Mouse (Mus musculus) limb, embryonic 12.5 days (tissue): ENCODE data around the gene Lcn3. TPM values are rescaled to one million over a fixed set of nuclear protein-coding genes. Genes with fewer than 3 reads are reported as not detected.
"Not testable (repeated sequence)": the region's sequence is repeated elsewhere in the genome, so short reads cannot be mapped to it uniquely, and the experiment has no call there.

Source experiments
- ATAC-seq: fragments of 200-750 bp; cut with Nextera tagmentation; 2 replicates; pipeline ENCODE4 v1.8.0; 2017; ENCODE audit warnings: low read depth, moderate TSS enrichment; ENCODE audit not compliant: insufficient number of reproducible peaks, insufficient read depth, low FRiP score, low TSS enrichment
- H3K27ac ChIP-seq: fragments of 300-500 bp; sonication (generic); 2 replicates; pipeline ENCODE4 v1.5.1; 2016; ENCODE audit warnings: mild to moderate bottlenecking, moderate library complexity
- H3K27me3 ChIP-seq: fragments of 300-500 bp; sonication (generic); 2 replicates; pipeline ENCODE4 v1.6.1; 2016; ENCODE audit warnings: mild to moderate bottlenecking, moderate library complexity
- H3K36me3 ChIP-seq: fragments of 300-500 bp; sonication (generic); 2 replicates; pipeline ENCODE4 v1.6.1; 2016; ENCODE audit warnings: mild to moderate bottlenecking, moderate library complexity
- H3K4me1 ChIP-seq: fragments of 300-500 bp; sonication (generic); replicated peaks from 2 replicates; pipeline ENCODE4 v1.6.1; 2016
- H3K4me2 ChIP-seq: fragments of 300-500 bp; sonication (generic); 2 replicates; pipeline ENCODE4 v1.6.1; 2016; ENCODE audit warnings: mild to moderate bottlenecking, moderate library complexity
- H3K4me3 ChIP-seq: fragments of 300-500 bp; sonication (generic); replicated peaks from 2 replicates; pipeline ENCODE4 v1.5.1; 2016; ENCODE audit warnings: mild to moderate bottlenecking
- H3K9ac ChIP-seq: fragments of 300-500 bp; sonication (generic); replicated peaks from 2 replicates; pipeline ENCODE4 v1.6.1; 2016; ENCODE audit warnings: mild to moderate bottlenecking, moderate library complexity
- H3K9me3 ChIP-seq: fragments of 300-500 bp; sonication (generic); 2 replicates; pipeline ENCODE4 v1.6.1; 2016; ENCODE audit warnings: mild to moderate bottlenecking, moderate library complexity
- WGBS: fragments of 180-500 bp; shearing (Covaris S2); methylation state at CpG from one replicate; pipeline ENCODE4 v1.1.7; 2016; 5-methylcytosine and 5-hydroxymethylcytosine counted together
- polyA plus RNA-seq: library from polyadenylated mRNA; unstranded; fragments of >200 nt; fragmentation: Nextera tagmentation; extraction: Ambion mirVana; gene quantifications from 2 replicates; pipeline ENCODE4 v1.2.1, GENCODE M21; 2016

The Lcn3 gene
- not detected in 2 replicates for polyA plus RNA-seq

- H3K9ac ChIP-seq = no peak within 1 kb of the TSS
- H3K27me3 ChIP-seq = peaks cover 11% of the 10 kb centered on the region; the same call in 1 of the 2 replicates
- no peak within 1 kb of the TSS for H3K4me2 ChIP-seq
- H3K4me1 ChIP-seq = no peaks in the 10 kb centered on the region
- H3K36me3 ChIP-seq = no peaks in the 10 kb centered on the region
- H3K4me3 ChIP-seq = no peak within 1 kb of the TSS
- WGBS = 44% methylated on average over 2 of the region's 2 CpGs
- no peaks in the 10 kb centered on the region for H3K9me3 ChIP-seq
- no peak within 1 kb of the TSS for H3K27ac ChIP-seq
- no peak for ATAC-seq
These were observed at the start of gene Lcn3 for GRCm38 (mm10) chr2:25765269-25765668. Lcn3 (plus strand) TSS chr2:25765569.

- Histone ChIP-seq H3K4me1 (no peaks in the 10 kb centered on the region), H3K4me3 (no peak overlapping the region), H3K4me2 (no peak overlapping the region), H3K9me3 (no peaks in the 10 kb centered on the region; the same call in 1 of the 2 replicates), H3K27ac (no peak overlapping the region), H3K9ac (no peak overlapping the region), H3K36me3 (no peaks in the 10 kb centered on the region), H3K27me3 (no peaks in the 10 kb centered on the region)
- no peak for ATAC-seq
These were observed 48.1 kb upstream of the Lcn3 start for GRCm38 (mm10) chr2:25717222-25717621.

- no peak for ATAC-seq
- 65% methylated on average over 2 of the region's 2 CpGs for WGBS
- Histone ChIP-seq H3K9me3 (peaks cover 5% of the 10 kb centered on the region; the same call in 1 of the 2 replicates), H3K36me3 (no peaks in the 10 kb centered on the region), H3K27ac (no peak overlapping the region), H3K4me2 (no peak overlapping the region), H3K27me3 (no peaks in the 10 kb centered on the region), H3K4me1 (no peaks in the 10 kb centered on the region), H3K9ac (no peak overlapping the region), H3K4me3 (no peak overlapping the region)
These were observed 32.0 kb upstream of the Lcn3 start for GRCm38 (mm10) chr2:25733199-25733930.

GRCm38 (mm10) chr2:25736709-25737108 is 28.7 kb upstream of the Lcn3 start, which contains the start of gene Obp2b:
Obp2b (plus strand) TSS chr2:25737009.
- not testable (repeated sequence) for H3K4me1 ChIP-seq, H3K4me3 ChIP-seq, H3K9ac ChIP-seq, H3K27me3 ChIP-seq, H3K36me3 ChIP-seq, H3K27ac ChIP-seq, H3K4me2 ChIP-seq, H3K9me3 ChIP-seq, ATAC-seq
- 81% methylated on average over 3 of the region's 3 CpGs for WGBS

- H3K4me3 ChIP-seq = no peak overlapping the region
- ATAC-seq = no peak
- no peaks in the 10 kb centered on the region for H3K27me3 ChIP-seq
- H3K27ac ChIP-seq = no peak overlapping the region
- H3K36me3 ChIP-seq = no peaks in the 10 kb centered on the region
- H3K4me1 ChIP-seq = no peaks in the 10 kb centered on the region
- H3K4me2 ChIP-seq = no peak overlapping the region
- H3K9ac ChIP-seq = no peak overlapping the region
- H3K9me3 ChIP-seq = no peaks in the 10 kb centered on the region
- WGBS = 69% methylated on average over 1 of the region's 1 CpGs
These were observed 23.7 kb upstream of the Lcn3 start for GRCm38 (mm10) chr2:25741671-25742070.

GRCm38 (mm10) chr2:25754201-25754600 is 11.2 kb upstream of the Lcn3 start:
- Histone ChIP-seq H3K4me3 (no peak overlapping the region), H3K27me3 (no peaks in the 10 kb centered on the region), H3K4me2 (no peak overlapping the region), H3K27ac (no peak overlapping the region), H3K9me3 (no peaks in the 10 kb centered on the region), H3K36me3 (no peaks in the 10 kb centered on the region), H3K4me1 (no peaks in the 10 kb centered on the region), H3K9ac (no peak overlapping the region)
- WGBS = 83% methylated on average over 1 of the region's 1 CpGs
- no peak for ATAC-seq

- H3K27ac ChIP-seq = no peak overlapping the region
- H3K27me3 ChIP-seq = no peaks in the 10 kb centered on the region
- WGBS = 59% methylated on average over 4 of the region's 4 CpGs
- H3K4me2 ChIP-seq = no peak overlapping the region
- H3K9me3 ChIP-seq = no peaks in the 10 kb centered on the region
- H3K9ac ChIP-seq = no peak overlapping the region
- H3K36me3 ChIP-seq = no peaks in the 10 kb centered on the region
- H3K4me3 ChIP-seq = no peak overlapping the region
- no peak for ATAC-seq
- H3K4me1 ChIP-seq = no peaks in the 10 kb centered on the region
These were observed 7.2 kb upstream of the Lcn3 start for GRCm38 (mm10) chr2:25758064-25758625.

- Histone ChIP-seq H3K27ac (no peak overlapping the region), H3K4me2 (no peak overlapping the region), H3K36me3 (no peaks in the 10 kb centered on the region), H3K4me3 (no peak overlapping the region), H3K4me1 (no peaks in the 10 kb centered on the region), H3K9ac (no peak overlapping the region), H3K9me3 (no peaks in the 10 kb centered on the region), H3K27me3 (peaks cover 11% of the 10 kb centered on the region; the same call in 1 of the 2 replicates)
- ATAC-seq = no peak
- WGBS = 86% methylated on average over 4 of the region's 4 CpGs
These were observed 2.4 kb downstream of the Lcn3 start for GRCm38 (mm10) chr2:25767764-25768163.

- no peak overlapping the region for H3K4me3 ChIP-seq
- H3K36me3 ChIP-seq = no peaks in the 10 kb centered on the region
- H3K9me3 ChIP-seq = no peaks in the 10 kb centered on the region
- WGBS = 84% methylated on average over 2 of the region's 2 CpGs
- H3K9ac ChIP-seq = no peak overlapping the region
- no peak overlapping the region for H3K27ac ChIP-seq
- no peaks in the 10 kb centered on the region for H3K27me3 ChIP-seq
- ATAC-seq = no peak
- no peaks in the 10 kb centered on the region for H3K4me1 ChIP-seq
- H3K4me2 ChIP-seq = no peak overlapping the region
These were observed 8.1 kb downstream of the Lcn3 start for GRCm38 (mm10) chr2:25773507-25773906.

- Histone ChIP-seq H3K9ac (no peak overlapping the region), H3K4me1 (no peaks in the 10 kb centered on the region), H3K9me3 (no peaks in the 10 kb centered on the region), H3K36me3 (no peaks in the 10 kb centered on the region), H3K4me3 (no peak overlapping the region), H3K27me3 (no peaks in the 10 kb centered on the region), H3K4me2 (no peak overlapping the region), H3K27ac (no peak overlapping the region)
- ATAC-seq = no peak
- WGBS = 77% methylated on average over 2 of the region's 2 CpGs
These were observed 9.3 kb downstream of the Lcn3 start for GRCm38 (mm10) chr2:25774640-25775039.

GRCm38 (mm10) chr2:25775991-25776390 is 10.6 kb downstream of the Lcn3 start:
- no peaks in the 10 kb centered on the region for H3K27me3 ChIP-seq
- WGBS = 81% methylated on average over 3 of the region's 3 CpGs
- no peaks in the 10 kb centered on the region for H3K9me3 ChIP-seq
- no peak for ATAC-seq
- no peak overlapping the region for H3K27ac ChIP-seq
- H3K36me3 ChIP-seq = no peaks in the 10 kb centered on the region
- H3K9ac ChIP-seq = no peak overlapping the region
- no peaks in the 10 kb centered on the region for H3K4me1 ChIP-seq
- no peak overlapping the region for H3K4me3 ChIP-seq
- no peak overlapping the region for H3K4me2 ChIP-seq

GRCm38 (mm10) chr2:25776717-25777116 is 11.3 kb downstream of the Lcn3 start, which contains the start of gene Lcn11:
Lcn11 (plus strand) TSS chr2:25777017.
- no peak within 1 kb of the TSS for H3K4me3 ChIP-seq
- no peak within 1 kb of the TSS for H3K4me2 ChIP-seq
- H3K36me3 ChIP-seq = no peaks in the 10 kb centered on the region
- WGBS = 87% methylated on average over 1 of the region's 1 CpGs
- no peaks in the 10 kb centered on the region for H3K4me1 ChIP-seq
- H3K9me3 ChIP-seq = no peaks in the 10 kb centered on the region
- H3K9ac ChIP-seq = no peak within 1 kb of the TSS
- ATAC-seq = no peak
- H3K27me3 ChIP-seq = no peaks in the 10 kb centered on the region
- H3K27ac ChIP-seq = no peak within 1 kb of the TSS
